Mouse (Mus musculus): ENCODE data around the gene Reep6. TPM values are rescaled to one million over a fixed set of nuclear protein-coding genes. Genes with fewer than 3 reads are reported as not detected.

Gene Reep6
- polyA plus RNA-seq (2015; fragmentation: Illumina TruSeq; extraction: RNeasy Lipid Tissue Mini Kit (QIAGEN cat#74804); ENCODE audit: insufficient read depth, low replicate concordance): 0.26 TPM

DNA sequence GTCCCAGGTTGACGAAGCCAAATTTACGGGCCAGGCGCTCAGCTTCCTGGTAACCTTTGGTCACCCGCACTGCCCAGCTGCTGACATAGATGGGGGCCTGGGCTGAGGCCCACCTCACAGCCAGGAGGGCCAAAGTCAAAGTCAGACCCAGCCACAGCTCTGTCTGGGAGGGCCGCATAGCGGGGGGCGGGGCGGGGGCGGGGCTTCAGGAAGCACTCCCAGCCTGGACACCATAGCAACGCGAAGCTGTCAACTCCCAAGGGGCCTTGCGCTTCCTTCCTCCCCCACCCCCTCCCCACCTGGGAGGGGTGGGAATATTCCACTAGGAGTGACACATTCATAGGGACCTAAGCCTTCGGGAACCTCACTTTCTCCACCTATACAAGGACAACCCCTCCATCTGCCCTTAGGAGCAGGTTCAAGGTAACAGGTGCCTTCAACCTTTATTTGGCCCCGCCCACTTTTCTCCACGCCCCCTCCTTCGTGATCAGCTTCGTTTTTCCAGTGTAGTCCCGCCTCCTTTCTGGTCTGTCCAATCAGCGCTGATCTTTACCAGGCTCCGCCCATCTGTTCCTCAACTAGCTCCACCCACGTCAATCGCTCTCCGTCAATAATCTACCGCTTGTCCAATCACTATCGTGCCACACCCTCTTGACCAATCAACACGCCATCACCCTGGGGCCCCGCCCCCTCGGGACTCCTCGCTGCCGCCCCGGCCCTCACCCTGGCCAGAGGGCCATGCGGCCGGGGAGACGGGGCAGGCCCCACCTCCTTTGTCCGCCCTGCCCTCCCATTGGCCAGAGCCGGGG lies at the start of gene Reep6, which contains the start of gene Pcsk4:
Reep6 (plus strand) TSS at position 681 of the 809 bp plus-strand sequence.
Pcsk4 (minus strand) TSS at position 226 of the 809 bp plus-strand sequence.

GRCm38 (mm10) chr10:80292251-80293146 lies 37.3 kb upstream of the Reep6 start, which contains the start of gene Rps15:
Gene Rps15, plus strand, starts transcription at chr10:80292453.

DNA sequence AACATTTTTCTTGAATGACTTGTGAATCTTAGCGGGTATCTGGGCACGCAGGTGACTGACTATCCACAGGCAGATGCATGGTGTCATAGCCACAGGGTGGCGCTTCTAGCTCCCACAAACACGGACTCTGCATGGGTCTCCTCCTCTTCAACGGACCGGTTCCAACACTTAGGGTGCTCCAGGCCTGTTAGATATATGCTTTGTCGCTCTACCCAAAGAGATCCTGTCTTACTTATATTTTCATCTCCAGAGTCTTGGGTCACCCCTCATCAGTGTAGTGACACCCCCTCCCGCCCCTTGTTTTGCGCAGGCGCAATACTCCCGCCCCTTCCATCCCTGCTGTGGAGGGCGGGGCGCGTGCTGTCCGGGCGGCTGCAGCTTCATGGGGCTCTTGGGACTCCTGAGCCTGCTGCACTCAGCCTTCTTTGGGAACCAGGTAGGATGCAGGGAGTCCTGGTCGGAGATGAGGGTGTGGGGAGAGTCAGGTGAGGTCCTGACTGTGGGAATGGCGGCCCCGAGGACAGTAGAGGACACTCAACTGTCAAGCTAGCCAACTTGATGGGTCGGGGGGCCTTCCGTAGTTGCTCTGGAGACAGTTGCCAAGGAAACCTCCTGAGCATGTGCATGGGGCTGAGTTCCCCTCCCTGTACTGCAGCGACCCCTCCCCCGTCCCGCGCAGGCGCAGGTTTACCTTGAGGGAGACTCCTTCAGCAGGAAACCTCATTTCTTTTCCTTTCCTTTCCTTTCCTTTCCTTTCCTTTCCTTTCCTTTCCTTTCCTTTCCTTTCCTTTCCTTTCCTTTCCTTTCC lies 33.9 kb upstream of the Reep6 start, which contains the start of gene Apc2:
Apc2 (plus strand) TSS at position 360 of the 808 bp plus-strand sequence.

DNA sequence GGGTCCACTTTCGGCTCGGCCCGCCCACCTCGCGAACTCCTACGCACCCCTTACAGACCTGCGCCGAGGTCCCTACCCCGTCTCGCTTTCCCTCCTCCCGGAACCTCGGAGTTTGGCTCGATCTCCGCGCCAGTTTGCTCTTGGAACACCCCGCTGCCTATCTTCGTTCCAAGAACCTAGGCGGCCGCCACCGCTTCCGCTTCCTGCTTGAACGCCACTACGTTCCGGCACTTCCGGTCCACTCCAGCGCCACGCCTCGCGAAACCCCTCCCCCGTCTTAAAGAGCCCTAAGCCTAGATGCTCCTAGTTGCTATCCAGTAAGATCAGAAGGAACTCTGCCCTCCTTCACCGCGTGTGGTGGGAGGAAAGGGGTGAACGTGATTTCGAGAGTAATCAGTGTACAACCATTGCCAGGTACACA lies 9.4 kb upstream of the Reep6 start, which contains the start of gene 2310011J03Rik:
2310011J03Rik (minus strand) TSS at position 198 of the 421 bp plus-strand sequence.

GRCm38 (mm10) chr10:80348244-80348781 lies 18.6 kb downstream of the Reep6 start, which contains the start of gene Adamtsl5:
Gene Adamtsl5, minus strand, starts transcription at chr10:80348412.

GRCm38 (mm10) chr10:80356001-80356682 lies 26.4 kb downstream of the Reep6 start, which contains the start of gene Plk5:
Gene Plk5, plus strand, starts transcription at chr10:80356459.

Other genes starting within 250 kb of the Reep6 start
- gene Sbno2, start 224.4 kb upstream of the Reep6 start, polyA plus RNA-seq (2015; fragmentation: Illumina TruSeq; extraction: RNeasy Lipid Tissue Mini Kit (QIAGEN cat#74804); ENCODE audit: insufficient read depth, low replicate concordance): 22.6 TPM
- gene Stk11, start 214.2 kb upstream of the Reep6 start, polyA plus RNA-seq (2015; fragmentation: Illumina TruSeq; extraction: RNeasy Lipid Tissue Mini Kit (QIAGEN cat#74804); ENCODE audit: insufficient read depth, low replicate concordance): 58.7 TPM
- 23.7 TPM for gene Atp5d, start 191.3 kb upstream of the Reep6 start, polyA plus RNA-seq (2015; fragmentation: Illumina TruSeq; extraction: RNeasy Lipid Tissue Mini Kit (QIAGEN cat#74804); ENCODE audit: insufficient read depth, low replicate concordance)
- 1.2 TPM for gene Cbarp, start 189.1 kb upstream of the Reep6 start, polyA plus RNA-seq (2015; fragmentation: Illumina TruSeq; extraction: RNeasy Lipid Tissue Mini Kit (QIAGEN cat#74804); ENCODE audit: insufficient read depth, low replicate concordance)
- 29.3 TPM for gene Midn, start 181.7 kb upstream of the Reep6 start, polyA plus RNA-seq (2015; fragmentation: Illumina TruSeq; extraction: RNeasy Lipid Tissue Mini Kit (QIAGEN cat#74804); ENCODE audit: insufficient read depth, low replicate concordance)
- gene Cirbp, start 164.0 kb upstream of the Reep6 start, polyA plus RNA-seq (2015; fragmentation: Illumina TruSeq; extraction: RNeasy Lipid Tissue Mini Kit (QIAGEN cat#74804); ENCODE audit: insufficient read depth, low replicate concordance): 81.8 TPM
- gene 1600002K03Rik, start 157.0 kb upstream of the Reep6 start, polyA plus RNA-seq (2015; fragmentation: Illumina TruSeq; extraction: RNeasy Lipid Tissue Mini Kit (QIAGEN cat#74804); ENCODE audit: insufficient read depth, low replicate concordance): 13.5 TPM
- 0.35 TPM for gene Efna2, start 150.5 kb upstream of the Reep6 start, polyA plus RNA-seq (2015; fragmentation: Illumina TruSeq; extraction: RNeasy Lipid Tissue Mini Kit (QIAGEN cat#74804); ENCODE audit: insufficient read depth, low replicate concordance)
- gene Mum1, start 103.5 kb upstream of the Reep6 start, polyA plus RNA-seq (2015; fragmentation: Illumina TruSeq; extraction: RNeasy Lipid Tissue Mini Kit (QIAGEN cat#74804); ENCODE audit: insufficient read depth, low replicate concordance): 40.2 TPM
- gene Ndufs7, start 80.8 kb upstream of the Reep6 start, polyA plus RNA-seq (2015; fragmentation: Illumina TruSeq; extraction: RNeasy Lipid Tissue Mini Kit (QIAGEN cat#74804); ENCODE audit: insufficient read depth, low replicate concordance): 17.1 TPM
- 2.3 TPM for gene Gamt, start 68.9 kb upstream of the Reep6 start, polyA plus RNA-seq (2015; fragmentation: Illumina TruSeq; extraction: RNeasy Lipid Tissue Mini Kit (QIAGEN cat#74804); ENCODE audit: insufficient read depth, low replicate concordance)
- 74.8 TPM for gene Dazap1, start 68.5 kb upstream of the Reep6 start, polyA plus RNA-seq (2015; fragmentation: Illumina TruSeq; extraction: RNeasy Lipid Tissue Mini Kit (QIAGEN cat#74804); ENCODE audit: insufficient read depth, low replicate concordance)
- 623 TPM for gene Rps15, start 37.5 kb upstream of the Reep6 start, polyA plus RNA-seq (2015; fragmentation: Illumina TruSeq; extraction: RNeasy Lipid Tissue Mini Kit (QIAGEN cat#74804); ENCODE audit: insufficient read depth, low replicate concordance)
- 0.76 TPM for gene Apc2, start 34.0 kb upstream of the Reep6 start, polyA plus RNA-seq (2015; fragmentation: Illumina TruSeq; extraction: RNeasy Lipid Tissue Mini Kit (QIAGEN cat#74804); ENCODE audit: insufficient read depth, low replicate concordance)
- gene 2310011J03Rik, start 9.4 kb upstream of the Reep6 start, polyA plus RNA-seq (2015; fragmentation: Illumina TruSeq; extraction: RNeasy Lipid Tissue Mini Kit (QIAGEN cat#74804); ENCODE audit: insufficient read depth, low replicate concordance): 11.8 TPM
- 0.41 TPM for gene Pcsk4, start 455 bp upstream of the Reep6 start, polyA plus RNA-seq (2015; fragmentation: Illumina TruSeq; extraction: RNeasy Lipid Tissue Mini Kit (QIAGEN cat#74804); ENCODE audit: insufficient read depth, low replicate concordance)
- gene Adamtsl5, start 18.5 kb downstream of the Reep6 start, polyA plus RNA-seq (2015; fragmentation: Illumina TruSeq; extraction: RNeasy Lipid Tissue Mini Kit (QIAGEN cat#74804); ENCODE audit: insufficient read depth, low replicate concordance): 2.1 TPM
- gene Plk5, start 26.5 kb downstream of the Reep6 start, polyA plus RNA-seq (2015; fragmentation: Illumina TruSeq; extraction: RNeasy Lipid Tissue Mini Kit (QIAGEN cat#74804); ENCODE audit: insufficient read depth, low replicate concordance): not detected
- gene Mex3d, start 57.7 kb downstream of the Reep6 start, polyA plus RNA-seq (2015; fragmentation: Illumina TruSeq; extraction: RNeasy Lipid Tissue Mini Kit (QIAGEN cat#74804); ENCODE audit: insufficient read depth, low replicate concordance): 4.6 TPM
- gene Mbd3, start 69.6 kb downstream of the Reep6 start, polyA plus RNA-seq (2015; fragmentation: Illumina TruSeq; extraction: RNeasy Lipid Tissue Mini Kit (QIAGEN cat#74804); ENCODE audit: insufficient read depth, low replicate concordance): 18.0 TPM
- 11.5 TPM for gene Uqcr11, start 76.9 kb downstream of the Reep6 start, polyA plus RNA-seq (2015; fragmentation: Illumina TruSeq; extraction: RNeasy Lipid Tissue Mini Kit (QIAGEN cat#74804); ENCODE audit: insufficient read depth, low replicate concordance)
- gene Tcf3, start 103.7 kb downstream of the Reep6 start, polyA plus RNA-seq (2015; fragmentation: Illumina TruSeq; extraction: RNeasy Lipid Tissue Mini Kit (QIAGEN cat#74804); ENCODE audit: insufficient read depth, low replicate concordance): 22.1 TPM
- gene Onecut3, start 164.9 kb downstream of the Reep6 start, polyA plus RNA-seq (2015; fragmentation: Illumina TruSeq; extraction: RNeasy Lipid Tissue Mini Kit (QIAGEN cat#74804); ENCODE audit: insufficient read depth, low replicate concordance): not detected
- not detected for gene Atp8b3, start 209.2 kb downstream of the Reep6 start, polyA plus RNA-seq (2015; fragmentation: Illumina TruSeq; extraction: RNeasy Lipid Tissue Mini Kit (QIAGEN cat#74804); ENCODE audit: insufficient read depth, low replicate concordance)
- 10.1 TPM for gene Rexo1, start 231.6 kb downstream of the Reep6 start, polyA plus RNA-seq (2015; fragmentation: Illumina TruSeq; extraction: RNeasy Lipid Tissue Mini Kit (QIAGEN cat#74804); ENCODE audit: insufficient read depth, low replicate concordance)
- 11.6 TPM for gene Klf16, start 247.4 kb downstream of the Reep6 start, polyA plus RNA-seq (2015; fragmentation: Illumina TruSeq; extraction: RNeasy Lipid Tissue Mini Kit (QIAGEN cat#74804); ENCODE audit: insufficient read depth, low replicate concordance)

Measured in spleen, adult 10 weeks (tissue).